Mouse (Mus musculus): ENCODE data around the gene Kmt5c.

The Kmt5c gene

GRCm38 (mm10) chr7:4747156-4747899, 7.4 kb downstream of the Kmt5c start:
- no peak for DNase-seq

GRCm38 (mm10) chr7:4748321-4748720, 8.4 kb downstream of the Kmt5c start:
- DNase-seq, result no peak

GRCm38 (mm10) chr7:4749169-4749568, 9.3 kb downstream of the Kmt5c start:
- no peak for DNase-seq

- DNase-seq, result no peak
Measured at GRCm38 (mm10) chr7:4751971-4752820, 12.3 kb downstream of the Kmt5c start.

- DNase-seq, result no peak
Measured at GRCm38 (mm10) chr7:4752821-4753570, 13.1 kb downstream of the Kmt5c start, which contains the start of gene Cox6b2. Gene Cox6b2, minus strand, starts transcription at chr7:4753094.

GRCm38 (mm10) chr7:4759670-4760069, 19.8 kb downstream of the Kmt5c start:
- no peak for DNase-seq

- no peak for DNase-seq
Measured at GRCm38 (mm10) chr7:4764946-4765710, 25.2 kb downstream of the Kmt5c start.

GRCm38 (mm10) chr7:4771202-4771601, 31.3 kb downstream of the Kmt5c start, which contains the start of gene Fam71e2:
Gene Fam71e2, minus strand, starts transcription at chr7:4771302.
- DNase-seq, result no peak

- no peak for DNase-seq
Measured at GRCm38 (mm10) chr7:4776131-4776530, 36.2 kb downstream of the Kmt5c start.

- DNase-seq, result no peak
Measured at GRCm38 (mm10) chr7:4776861-4777830, 37.2 kb downstream of the Kmt5c start.

- DNase-seq, result no peak
Measured at GRCm38 (mm10) chr7:4777851-4778637, 38.1 kb downstream of the Kmt5c start.

GRCm38 (mm10) chr7:4779921-4780320, 40.0 kb downstream of the Kmt5c start:
- DNase-seq, result no peak

- no peak for DNase-seq
Measured at GRCm38 (mm10) chr7:4782130-4782529, 42.2 kb downstream of the Kmt5c start.

GRCm38 (mm10) chr7:4782759-4783158, 42.8 kb downstream of the Kmt5c start, which contains the start of the genes Il11 and Tmem190:
Gene Il11, minus strand, starts transcription at chr7:4782859.
Gene Tmem190, plus strand, starts transcription at chr7:4782937.
- no peak for DNase-seq

- peak; percentile 70 for DNase-seq
Measured at GRCm38 (mm10) chr7:4783667-4784268, 43.9 kb downstream of the Kmt5c start.

- peak; percentile 53 for DNase-seq
Measured at GRCm38 (mm10) chr7:4788499-4789435, 48.9 kb downstream of the Kmt5c start.

- peak; percentile 76 for DNase-seq
Measured at GRCm38 (mm10) chr7:4789436-4789935, 49.6 kb downstream of the Kmt5c start, which contains the start of gene Tmem238. Gene Tmem238, minus strand, starts transcription at chr7:4789656.
